Mouse (Mus musculus): ENCODE measurements at regions not wholly inside any gene's neighbourhood (a gene's known extent, or its start where the extent isn't known, plus 50 kb on each side); places are given as distances from the start of the nearest gene placed in this dataset.

- Histone ChIP-seq H3K4me1 (ENCODE audit: control insufficient read depth in 1 of 2, insufficient read depth in 2 of 2, low read length in 2 of 2) (no peaks in the 10 kb centered on the region), H3K27ac (ENCODE audit: control insufficient read depth, low read depth, low read length) (no peak overlapping the region), H3K9me3 (replicated peaks; ENCODE audit: insufficient read depth, low read length) (no peaks in the 10 kb centered on the region), H3K4me3 (ENCODE audit: control insufficient read depth in 1 of 2, insufficient read depth in 1 of 2, low read depth in 2 of 2, low read length in 2 of 2) (no peak overlapping the region), H3K9ac (ENCODE audit: control insufficient read depth, low read depth, low read length, poor library complexity, severe bottlenecking) (no peak overlapping the region), H3K79me2 (ENCODE audit: control insufficient read depth, insufficient read depth, low read length, poor library complexity) (no peaks in the 10 kb centered on the region), H3K27me3 (ENCODE audit: control insufficient read depth in 1 of 2, insufficient read depth in 2 of 2, low read length in 2 of 2) (no peaks in the 10 kb centered on the region), H3K36me3 (ENCODE audit: control insufficient read depth in 1 of 2, insufficient read depth in 2 of 2, low read length in 2 of 2) (no peaks in the 10 kb centered on the region)
- TF ChIP-seq TAL1 (IDR thresholded peaks at IDR 0.05; ENCODE audit: low read length): no peak
- no peak for TF ChIP-seq MAZ (IDR thresholded peaks at IDR 0.05; ENCODE audit: low read depth, low read length)
- TF ChIP-seq USF2 (IDR thresholded peaks at IDR 0.05; ENCODE audit: borderline replicate concordance in 1 of 2, insufficient read depth in 1 of 2, low read depth in 1 of 2, low read length in 2 of 2): no peak
- TF ChIP-seq JUND (IDR thresholded peaks at IDR 0.05; ENCODE audit: low read depth, low read length): no peak
- no peak for TF ChIP-seq ETS1 (IDR thresholded peaks at IDR 0.05; ENCODE audit: low read depth, low read length)
- DNase-seq (ENCODE audit: low read depth, low spot score): no peak
These were observed 193.8 kb upstream of the Snx7 start for GRCm38 (mm10) chr3:118062569-118062968.

- Histone ChIP-seq H3K9me3 (replicated peaks; ENCODE audit: insufficient read depth, low read length) (no peaks in the 10 kb centered on the region), H3K4me1 (ENCODE audit: control insufficient read depth in 1 of 2, insufficient read depth in 2 of 2, low read length in 2 of 2) (no peaks in the 10 kb centered on the region), H3K27me3 (ENCODE audit: control insufficient read depth in 1 of 2, insufficient read depth in 2 of 2, low read length in 2 of 2) (no peaks in the 10 kb centered on the region), H3K79me2 (ENCODE audit: control insufficient read depth, insufficient read depth, low read length, poor library complexity) (no peaks in the 10 kb centered on the region), H3K27ac (ENCODE audit: control insufficient read depth, low read depth, low read length) (no peak overlapping the region), H3K9ac (ENCODE audit: control insufficient read depth, low read depth, low read length, poor library complexity, severe bottlenecking) (no peak overlapping the region), H3K36me3 (ENCODE audit: control insufficient read depth in 1 of 2, insufficient read depth in 2 of 2, low read length in 2 of 2) (no peaks in the 10 kb centered on the region), H3K4me3 (ENCODE audit: control insufficient read depth in 1 of 2, insufficient read depth in 1 of 2, low read depth in 2 of 2, low read length in 2 of 2) (no peak overlapping the region)
- no peak for DNase-seq (ENCODE audit: low read depth, low spot score)
- TF ChIP-seq MAZ (IDR thresholded peaks at IDR 0.05; ENCODE audit: low read depth, low read length) (no peak), POLR2A (IDR thresholded peaks at IDR 0.05; ENCODE audit: control insufficient read depth in 1 of 2, insufficient read depth in 1 of 2, low read depth in 1 of 2, low read length in 2 of 2, poor library complexity in 1 of 2) (no peak), ZC3H11A (IDR thresholded peaks at IDR 0.05; ENCODE audit: low read depth, low read length) (no peak), GATA1 (IDR thresholded peaks at IDR 0.05; ENCODE audit: low read depth, low read length) (no peak), SMC3 (IDR thresholded peaks at IDR 0.05; ENCODE audit: low read depth, low read length) (no peak), TBP (IDR thresholded peaks at IDR 0.05; ENCODE audit: low read depth, low read length) (no peak), CHD1 (IDR thresholded peaks at IDR 0.05; ENCODE audit: low read depth, low read length) (no peak), HCFC1 (IDR thresholded peaks at IDR 0.05; ENCODE audit: low read depth, low read length) (no peak), TCF12 (IDR thresholded peaks at IDR 0.05; ENCODE audit: low read depth, low read length) (no peak), GABPA (IDR thresholded peaks at IDR 0.05; ENCODE audit: low read depth, low read length) (no peak), RAD21 (IDR thresholded peaks at IDR 0.05; ENCODE audit: low read depth, low read length) (no peak), USF1 (IDR thresholded peaks at IDR 0.05; ENCODE audit: low read depth, low read length) (no peak), TAL1 (IDR thresholded peaks at IDR 0.05; ENCODE audit: low read length) (no peak), RCOR1 (IDR thresholded peaks at IDR 0.05; ENCODE audit: low read depth, low read length) (no peak), MYB (IDR thresholded peaks at IDR 0.05; ENCODE audit: low read depth, low read length) (no peak), NELFE (IDR thresholded peaks at IDR 0.05; ENCODE audit: low read depth, low read length) (no peak), MYC (IDR thresholded peaks at IDR 0.05; ENCODE audit: low read depth, low read length) (no peak), BHLHE40 (IDR thresholded peaks at IDR 0.05; ENCODE audit: borderline replicate concordance, low read depth, low read length) (no peak), MAX (IDR thresholded peaks at IDR 0.05; ENCODE audit: low read length) (no peak), POLR2AphosphoS2 (IDR thresholded peaks at IDR 0.05; ENCODE audit: low read length) (no peak)
These were observed 178.3 kb upstream of the Snx7 start for GRCm38 (mm10) chr3:118047016-118047415.

Measured in MEL (cell line).